Mouse (Mus musculus): ENCODE data around the gene Cep170. TPM values are rescaled to one million over a fixed set of nuclear protein-coding genes. Genes with fewer than 3 reads are reported as not detected.

The Cep170 gene
- polyA plus RNA-seq, 1 experiment from 2014 or later, result 6.5 TPM

DNA sequence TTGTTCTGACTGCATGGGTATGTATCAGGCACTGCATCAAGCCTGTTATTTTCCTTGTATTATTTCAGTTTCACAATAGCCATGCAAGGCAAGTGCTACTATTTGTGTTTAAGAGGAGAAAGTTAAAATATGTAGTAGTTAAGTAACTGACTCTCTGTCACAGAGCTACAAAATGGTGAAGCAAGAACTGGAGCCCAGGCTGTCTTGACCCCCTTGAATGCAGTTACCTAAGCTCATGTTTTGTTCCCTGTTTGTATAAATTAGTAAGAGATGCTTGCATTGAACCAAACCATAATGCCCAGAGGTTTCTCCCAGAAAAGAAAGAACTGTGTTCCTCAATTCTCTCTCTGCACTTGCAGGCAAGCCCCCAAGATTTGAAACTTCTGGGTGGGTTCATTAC lies 19.4 kb upstream of the Cep170 start:
- H3K27ac ChIP-seq (ENCODE audit: low read depth, low read length), result no peak overlapping the region
- H3K9me3 ChIP-seq (ENCODE audit: control insufficient read depth), result no peaks in the 10 kb centered on the region
- no peak overlapping the region for H3K4me3 ChIP-seq (ENCODE audit: low read depth, low read length)
- TF ChIP-seq CTCF (IDR thresholded peaks at IDR 0.05; ENCODE audit: low read depth), result no peak
- no peak for ATAC-seq
- H3K9ac ChIP-seq (ENCODE audit: low read depth, low read length), result no peak overlapping the region
- H3K4me2 ChIP-seq (replicated peaks; ENCODE audit: low read depth), result no peak overlapping the region
- H3K27me3 ChIP-seq (replicated peaks; ENCODE audit: control insufficient read depth, insufficient read depth, low read length), result no peaks in the 10 kb centered on the region
- H3K4me1 ChIP-seq (replicated peaks; ENCODE audit: control insufficient read depth, insufficient read depth, low read length), result no peaks in the 10 kb centered on the region
- H3K36me3 ChIP-seq (ENCODE audit: control insufficient read depth, insufficient read depth), result no peaks in the 10 kb centered on the region; the same call in 1 of the 2 replicates

DNA sequence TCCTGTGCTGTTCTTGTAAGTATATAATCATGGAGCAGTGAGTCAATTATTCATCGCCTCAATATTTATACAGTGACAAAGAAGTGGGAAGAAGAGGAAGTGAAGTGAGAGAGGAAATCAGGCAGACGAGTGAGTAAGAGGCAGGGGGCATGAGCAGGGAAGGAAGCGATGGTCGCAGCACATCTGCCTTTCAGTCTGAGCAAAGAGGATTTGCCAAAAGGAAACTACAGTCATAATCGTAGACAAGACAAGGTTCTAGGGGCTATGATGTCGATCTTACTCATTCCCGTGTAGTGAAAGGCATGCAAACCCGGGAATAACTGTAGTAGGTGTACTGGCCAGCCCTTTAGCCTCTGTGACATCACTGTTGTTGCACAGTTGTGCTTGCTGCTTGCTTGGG lies 18.7 kb upstream of the Cep170 start:
- Histone ChIP-seq H3K4me2 (replicated peaks; ENCODE audit: low read depth) (no peak overlapping the region), H3K36me3 (ENCODE audit: control insufficient read depth, insufficient read depth) (no peaks in the 10 kb centered on the region; the same call in 1 of the 2 replicates), H3K27me3 (replicated peaks; ENCODE audit: control insufficient read depth, insufficient read depth, low read length) (no peaks in the 10 kb centered on the region), H3K4me1 (replicated peaks; ENCODE audit: control insufficient read depth, insufficient read depth, low read length) (no peaks in the 10 kb centered on the region), H3K9me3 (ENCODE audit: control insufficient read depth) (no peaks in the 10 kb centered on the region), H3K9ac (ENCODE audit: low read depth, low read length) (no peak overlapping the region), H3K27ac (ENCODE audit: low read depth, low read length) (no peak overlapping the region), H3K4me3 (ENCODE audit: low read depth, low read length) (no peak overlapping the region)
- 65% methylated on average over 8 of the region's 8 CpGs for WGBS
- no peak for ATAC-seq
- no peak for TF ChIP-seq CTCF (IDR thresholded peaks at IDR 0.05; ENCODE audit: low read depth)

DNA sequence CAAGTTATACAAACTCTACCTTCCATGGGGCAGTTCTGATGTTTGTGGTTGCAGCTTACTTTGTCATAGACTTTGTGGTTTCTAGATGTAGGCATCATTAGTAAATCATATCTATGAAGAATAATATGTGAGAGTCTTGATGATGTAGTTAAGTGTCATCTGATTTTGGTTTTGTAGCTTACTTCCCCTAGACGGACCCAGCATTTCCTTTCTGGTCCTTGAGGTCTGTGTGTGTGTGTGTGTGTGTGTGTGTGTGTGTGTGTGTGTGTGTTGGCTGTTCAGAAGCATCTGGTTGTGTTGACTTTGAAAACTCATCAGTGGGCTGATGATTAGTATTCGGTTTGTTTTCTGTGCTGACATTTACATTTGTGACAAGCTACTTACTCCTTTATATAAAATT lies 18.2 kb upstream of the Cep170 start:
- no peak for ATAC-seq
- Histone ChIP-seq H3K27me3 (replicated peaks; ENCODE audit: control insufficient read depth, insufficient read depth, low read length) (no peaks in the 10 kb centered on the region), H3K9ac (ENCODE audit: low read depth, low read length) (no peak overlapping the region), H3K27ac (ENCODE audit: low read depth, low read length) (no peak overlapping the region), H3K4me1 (replicated peaks; ENCODE audit: control insufficient read depth, insufficient read depth, low read length) (no peaks in the 10 kb centered on the region), H3K9me3 (ENCODE audit: control insufficient read depth) (no peaks in the 10 kb centered on the region), H3K4me2 (replicated peaks; ENCODE audit: low read depth) (no peak overlapping the region), H3K4me3 (ENCODE audit: low read depth, low read length) (no peak overlapping the region), H3K36me3 (ENCODE audit: control insufficient read depth, insufficient read depth) (no peaks in the 10 kb centered on the region; the same call in 1 of the 2 replicates)
- no peak for TF ChIP-seq CTCF (IDR thresholded peaks at IDR 0.05; ENCODE audit: low read depth)
- WGBS, result 71% methylated on average over 2 of the region's 2 CpGs

DNA sequence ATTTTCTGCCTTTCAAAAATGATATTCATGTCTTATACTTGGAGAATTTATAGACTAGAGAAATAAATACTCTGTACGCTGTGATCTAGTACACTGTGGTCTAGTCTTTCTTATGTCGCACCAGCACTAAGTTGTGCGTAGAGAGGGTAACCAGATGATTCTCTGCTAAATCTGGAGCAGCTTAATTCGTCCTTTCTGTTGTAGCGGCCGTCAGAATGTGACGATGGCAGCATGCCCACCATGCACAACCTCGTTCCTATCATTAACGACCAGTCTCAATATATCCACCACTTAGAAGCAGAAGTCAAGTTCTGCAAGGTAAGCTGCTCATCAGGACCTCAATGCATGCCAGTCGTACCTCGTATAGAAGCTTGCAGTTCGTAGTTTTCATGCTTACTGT lies 14.8 kb upstream of the Cep170 start:
- WGBS, result 91% methylated on average over 12 of the region's 12 CpGs
- Histone ChIP-seq H3K4me3 (ENCODE audit: low read depth, low read length) (no peak overlapping the region), H3K9me3 (ENCODE audit: control insufficient read depth) (no peaks in the 10 kb centered on the region), H3K4me1 (replicated peaks; ENCODE audit: control insufficient read depth, insufficient read depth, low read length) (no peaks in the 10 kb centered on the region), H3K4me2 (replicated peaks; ENCODE audit: low read depth) (no peak overlapping the region), H3K27ac (ENCODE audit: low read depth, low read length) (no peak overlapping the region), H3K36me3 (ENCODE audit: control insufficient read depth, insufficient read depth) (no peaks in the 10 kb centered on the region; the same call in 1 of the 2 replicates), H3K9ac (ENCODE audit: low read depth, low read length) (no peak overlapping the region), H3K27me3 (replicated peaks; ENCODE audit: control insufficient read depth, insufficient read depth, low read length) (no peaks in the 10 kb centered on the region)
- no peak for ATAC-seq
- TF ChIP-seq CTCF (IDR thresholded peaks at IDR 0.05; ENCODE audit: low read depth), result no peak

DNA sequence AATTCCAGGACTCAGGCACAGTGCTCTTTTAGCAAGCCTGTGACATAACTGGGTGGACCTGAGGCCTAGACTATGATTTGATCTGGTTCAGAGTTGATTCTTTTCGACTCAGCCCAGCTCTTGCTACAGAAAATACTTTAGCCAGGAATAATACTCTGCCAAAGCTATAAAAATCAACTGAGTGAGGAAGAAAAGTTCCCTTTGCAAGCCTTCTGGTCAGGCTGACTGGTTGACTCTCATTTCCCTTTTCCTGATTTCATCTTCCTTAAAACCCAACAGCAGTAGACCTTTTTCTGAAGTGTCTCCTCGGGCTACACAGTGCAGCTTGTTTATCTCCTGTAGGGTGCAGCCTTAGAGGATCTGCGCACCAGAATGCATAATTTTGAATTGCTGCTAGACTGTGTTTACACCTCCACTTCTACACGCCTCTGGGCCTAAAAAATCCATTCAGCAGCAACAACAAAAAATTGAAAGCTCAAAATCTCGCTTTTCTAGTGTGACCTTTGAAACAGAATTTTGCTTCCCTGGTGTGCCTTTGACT lies 14.1 kb upstream of the Cep170 start:
- WGBS, result 72% methylated on average over 5 of the region's 5 CpGs

DNA sequence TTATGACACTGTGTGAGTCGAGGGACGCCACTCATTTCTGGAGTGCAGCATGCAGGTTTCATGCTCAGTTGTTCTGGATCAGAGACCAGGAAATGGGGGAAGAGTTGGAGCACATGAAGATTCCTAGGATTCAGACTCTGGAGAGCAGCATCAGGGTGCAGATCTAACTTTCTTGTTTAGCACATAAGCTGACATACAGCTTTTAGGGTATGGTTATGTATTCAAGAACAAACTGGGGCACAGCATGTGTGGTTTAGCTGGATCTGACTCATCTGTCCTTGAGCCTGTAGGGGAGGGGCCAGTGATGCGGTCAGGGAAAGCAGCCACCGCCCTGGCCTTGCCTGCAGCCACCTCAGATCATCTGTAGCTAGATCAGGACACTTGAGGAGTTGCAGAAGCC lies 13.5 kb upstream of the Cep170 start:
- Histone ChIP-seq H3K36me3 (ENCODE audit: control insufficient read depth, insufficient read depth) (no peaks in the 10 kb centered on the region; the same call in 1 of the 2 replicates), H3K9ac (ENCODE audit: low read depth, low read length) (no peak overlapping the region), H3K27ac (ENCODE audit: low read depth, low read length) (no peak overlapping the region), H3K27me3 (replicated peaks; ENCODE audit: control insufficient read depth, insufficient read depth, low read length) (no peaks in the 10 kb centered on the region), H3K9me3 (ENCODE audit: control insufficient read depth) (no peaks in the 10 kb centered on the region), H3K4me3 (ENCODE audit: low read depth, low read length) (no peak overlapping the region), H3K4me2 (replicated peaks; ENCODE audit: low read depth) (no peak overlapping the region), H3K4me1 (replicated peaks; ENCODE audit: control insufficient read depth, insufficient read depth, low read length) (no peaks in the 10 kb centered on the region)
- ATAC-seq, result no peak
- no peak for TF ChIP-seq CTCF (IDR thresholded peaks at IDR 0.05; ENCODE audit: low read depth)
- WGBS, result 67% methylated on average over 4 of the region's 4 CpGs

More for the DNA sequence above, 14.1 kb upstream of the Cep170 start:
- no peak overlapping the region for H3K27ac ChIP-seq (ENCODE audit: low read depth, low read length)
- H3K4me3 ChIP-seq (ENCODE audit: low read depth, low read length), result no peak overlapping the region
- no peak overlapping the region for H3K9ac ChIP-seq (ENCODE audit: low read depth, low read length)
- no peaks in the 10 kb centered on the region; the same call in 1 of the 2 replicates for H3K36me3 ChIP-seq (ENCODE audit: control insufficient read depth, insufficient read depth)
- H3K27me3 ChIP-seq (replicated peaks; ENCODE audit: control insufficient read depth, insufficient read depth, low read length), result no peaks in the 10 kb centered on the region
- no peaks in the 10 kb centered on the region for H3K4me1 ChIP-seq (replicated peaks; ENCODE audit: control insufficient read depth, insufficient read depth, low read length)
- no peaks in the 10 kb centered on the region for H3K9me3 ChIP-seq (ENCODE audit: control insufficient read depth)
- no peak for ATAC-seq
- H3K4me2 ChIP-seq (replicated peaks; ENCODE audit: low read depth), result no peak overlapping the region
- TF ChIP-seq CTCF (IDR thresholded peaks at IDR 0.05; ENCODE audit: low read depth), result no peak

DNA sequence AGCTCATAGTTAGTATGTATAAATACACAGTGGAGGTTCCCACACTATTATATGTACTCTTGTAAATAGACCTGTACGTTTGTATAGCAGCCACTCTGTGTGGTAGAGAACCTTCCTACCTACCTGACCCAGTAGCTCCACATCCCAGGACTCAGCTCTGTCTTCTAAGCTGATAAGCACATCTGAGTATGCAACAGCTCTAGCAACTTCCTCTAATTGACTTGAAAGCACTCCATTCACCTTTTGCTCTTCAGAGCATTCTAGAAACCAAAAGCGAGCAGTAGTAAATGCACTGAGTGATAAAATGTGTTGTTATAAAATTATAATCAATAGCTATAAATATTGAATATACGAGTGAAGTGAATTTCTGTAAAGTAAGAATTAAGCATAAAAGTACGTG lies 13.1 kb upstream of the Cep170 start:
- ATAC-seq, result no peak
- H3K9ac ChIP-seq (ENCODE audit: low read depth, low read length), result no peak overlapping the region
- no peaks in the 10 kb centered on the region for H3K27me3 ChIP-seq (replicated peaks; ENCODE audit: control insufficient read depth, insufficient read depth, low read length)
- H3K4me3 ChIP-seq (ENCODE audit: low read depth, low read length), result no peak overlapping the region
- no peaks in the 10 kb centered on the region for H3K4me1 ChIP-seq (replicated peaks; ENCODE audit: control insufficient read depth, insufficient read depth, low read length)
- no peaks in the 10 kb centered on the region for H3K9me3 ChIP-seq (ENCODE audit: control insufficient read depth)
- H3K36me3 ChIP-seq (ENCODE audit: control insufficient read depth, insufficient read depth), result no peaks in the 10 kb centered on the region; the same call in 1 of the 2 replicates
- no peak overlapping the region for H3K4me2 ChIP-seq (replicated peaks; ENCODE audit: low read depth)
- no peak overlapping the region for H3K27ac ChIP-seq (ENCODE audit: low read depth, low read length)
- TF ChIP-seq CTCF (IDR thresholded peaks at IDR 0.05; ENCODE audit: low read depth), result no peak
- 81% methylated on average over 4 of the region's 4 CpGs for WGBS
